Mouse (Mus musculus) stomach, embryonic 16.5 days (tissue): ENCODE results near the gene Smco3. TPM values are rescaled to one million over a fixed set of nuclear protein-coding genes. Genes with fewer than 3 reads are reported as not detected.

ENCODE experiments used
- ATAC-seq: fragments of 200-750 bp; cut with Nextera tagmentation; 2 replicates; pipeline ENCODE4 v1.8.0; 2017; ENCODE audit warnings: moderate number of reproducible peaks, moderate TSS enrichment; ENCODE audit not compliant: insufficient read depth, low FRiP score
- H3K27ac ChIP-seq: fragments of 300-500 bp; sonication (generic); 2 replicates; pipeline ENCODE4 v1.5.1; 2014; ENCODE audit warnings: low read length
- H3K27me3 ChIP-seq: fragments of 300-500 bp; sonication (generic); 2 replicates; pipeline ENCODE4 v1.6.1; 2014; ENCODE audit warnings: low read length, control low read depth, mixed read lengths; ENCODE audit not compliant: control insufficient read depth, insufficient read depth
- H3K36me3 ChIP-seq: fragments of 300-500 bp; sonication (generic); 2 replicates; pipeline ENCODE4 v1.6.1; 2014; ENCODE audit warnings: low read length; ENCODE audit not compliant: control insufficient read depth, insufficient read depth
- H3K4me1 ChIP-seq: fragments of 300-500 bp; sonication (generic); 2 replicates; pipeline ENCODE4 v1.6.1; 2014; ENCODE audit warnings: low read length, control low read depth, mixed read lengths; ENCODE audit not compliant: control insufficient read depth, insufficient read depth
- H3K4me2 ChIP-seq: fragments of 300-500 bp; sonication (generic); 2 replicates; pipeline ENCODE4 v1.6.1; 2014; ENCODE audit warnings: low read depth, low read length, mixed read lengths
- H3K4me3 ChIP-seq: fragments of 300-500 bp; sonication (generic); replicated peaks from 2 replicates; pipeline ENCODE4 v1.5.1; 2014; ENCODE audit warnings: mild to moderate bottlenecking, low read length
- H3K9ac ChIP-seq: fragments of 300-500 bp; sonication (generic); 2 replicates; pipeline ENCODE4 v1.6.1; 2014; ENCODE audit warnings: low read length
- H3K9me3 ChIP-seq: fragments of 300-500 bp; sonication (generic); replicated peaks from 2 replicates; pipeline ENCODE4 v1.6.1; 2016; ENCODE audit warnings: low read length, control low read depth; ENCODE audit not compliant: control insufficient read depth
- WGBS: fragments of 180-500 bp; shearing (Covaris S2); extraction: QIAGEN DNeasy Blood & Tissue Kit; methylation state at CpG from one replicate; pipeline ENCODE4 v1.1.7; 2014; 5-methylcytosine and 5-hydroxymethylcytosine counted together
- polyA plus RNA-seq: library from polyadenylated mRNA; unstranded; fragments of >200 nt; fragmentation: Nextera tagmentation; extraction: Ambion mirVana; gene quantifications from 2 replicates; pipeline ENCODE4 v1.2.1, GENCODE M21; 2015

Gene Smco3
- polyA plus RNA-seq, 1 experiment from 2014 or later, result 2.2 TPM

DNA sequence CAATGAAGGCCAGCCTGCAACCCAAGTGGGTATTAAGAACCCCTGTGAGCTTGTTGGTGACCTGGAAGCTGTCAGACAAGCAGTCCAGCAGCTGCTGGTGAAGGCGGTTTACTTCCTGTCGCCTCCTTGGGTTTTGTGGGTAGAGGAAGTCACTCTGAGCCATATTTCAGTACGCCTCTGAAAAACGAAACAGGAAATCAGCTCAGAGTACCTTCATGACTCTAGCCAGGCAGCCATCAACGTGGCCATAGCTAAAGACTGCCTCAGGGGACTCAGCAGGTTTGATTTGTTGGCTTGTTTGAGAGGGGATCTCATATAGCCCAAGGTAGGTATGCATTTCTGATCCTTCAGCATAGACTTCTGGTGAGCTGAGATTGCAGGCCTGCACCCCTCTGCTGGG is 3.5 kb downstream of the Smco3 start:
- H3K9ac ChIP-seq, result no peak overlapping the region
- no peaks in the 10 kb centered on the region for H3K27me3 ChIP-seq
- H3K36me3 ChIP-seq, result no peaks in the 10 kb centered on the region
- H3K4me3 ChIP-seq, result no peak overlapping the region
- no peak for ATAC-seq
- H3K9me3 ChIP-seq, result no peaks in the 10 kb centered on the region
- H3K4me2 ChIP-seq, result no peak overlapping the region
- WGBS, result 68% methylated on average over 5 of the region's 5 CpGs
- no peak overlapping the region for H3K27ac ChIP-seq
- H3K4me1 ChIP-seq, result 0 out of 2 replicates have a peak, but pooled peaks cover 3% of the 10 kb centered on the region

DNA sequence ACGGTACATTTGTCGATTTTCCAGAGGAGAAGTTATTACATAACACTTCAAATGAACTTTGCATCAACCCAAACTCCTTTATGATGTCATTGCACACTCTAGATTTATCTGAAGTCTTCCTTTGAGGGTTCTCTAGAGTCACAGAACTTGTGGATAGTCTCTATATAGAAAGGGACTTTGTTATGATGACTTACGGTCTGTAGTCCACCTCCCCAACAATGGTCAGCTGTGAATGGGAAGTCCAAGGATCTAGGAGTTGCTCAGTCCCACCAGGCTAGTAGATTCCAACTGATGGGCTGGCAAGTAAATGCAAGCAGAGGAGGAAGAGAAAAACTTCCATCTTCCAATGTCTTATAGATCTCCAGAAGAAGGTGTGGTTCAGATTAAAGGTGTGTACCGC is 6.6 kb downstream of the Smco3 start:
- 32% methylated on average over 4 of the region's 4 CpGs for WGBS
- Histone ChIP-seq H3K4me3 (peak overlapping the region; percentile 58), H3K9ac (peak overlapping the region; percentile 72), H3K27me3 (no peaks in the 10 kb centered on the region), H3K4me1 (0 out of 2 replicates have a peak, but pooled peaks cover 3% of the 10 kb centered on the region), H3K36me3 (peaks cover 4% of the 10 kb centered on the region; the same call in 1 of the 2 replicates), H3K27ac (peak overlapping the region; percentile 83), H3K9me3 (no peaks in the 10 kb centered on the region), H3K4me2 (peak overlapping the region; percentile 67)
- no peak for ATAC-seq

DNA sequence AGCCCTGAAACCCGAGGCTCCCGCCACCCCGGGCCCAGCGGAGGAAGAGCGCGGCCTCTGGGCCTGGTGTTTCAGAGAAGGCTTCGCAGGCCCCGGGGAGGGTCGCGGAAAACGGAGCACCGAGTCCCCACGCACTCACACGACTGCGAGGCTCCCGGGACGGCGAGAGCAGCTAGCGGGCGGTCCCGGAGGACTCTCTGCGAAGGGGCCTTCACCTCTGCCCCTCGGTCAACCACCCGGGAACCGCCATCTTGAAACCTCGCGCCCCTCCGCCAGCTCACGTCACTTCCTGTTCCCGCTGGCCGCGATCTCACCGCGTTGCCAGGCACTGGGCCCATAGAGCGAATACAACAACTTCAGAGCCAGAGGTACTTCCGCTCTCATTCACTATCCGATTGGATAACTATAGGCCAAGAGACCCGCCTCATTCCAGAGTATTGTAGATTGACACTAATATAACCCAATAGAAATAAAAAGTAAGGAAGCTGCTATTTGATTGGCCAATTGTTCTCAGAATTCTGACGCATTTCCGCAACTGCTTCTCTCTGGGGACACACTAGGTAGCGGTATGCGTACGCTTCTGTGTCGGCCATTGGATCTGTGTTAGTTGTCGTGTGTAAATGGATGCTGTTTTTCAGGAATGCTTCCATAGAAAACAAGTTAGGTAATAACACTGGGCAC is 7.2 kb downstream of the Smco3 start, which contains the start of gene Wbp11:
Gene Wbp11, minus strand, starts transcription at position 353 of the 681 bp plus-strand sequence.
- Histone ChIP-seq H3K27ac (peak within 1 kb of the TSS; percentile 83), H3K4me1 (0 out of 2 replicates have a peak, but pooled peaks cover 3% of the 10 kb centered on the region), H3K9me3 (no peaks in the 10 kb centered on the region), H3K9ac (peak within 1 kb of the TSS; percentile 99), H3K4me2 (peak within 1 kb of the TSS; percentile 95), H3K36me3 (peaks cover 6% of the 10 kb centered on the region; the same call in 1 of the 2 replicates), H3K27me3 (no peaks in the 10 kb centered on the region), H3K4me3 (peak within 1 kb of the TSS; percentile 100)
- ATAC-seq, result peak; percentile 100
- under 1% methylated on average over 45 of the region's 45 CpGs for WGBS

DNA sequence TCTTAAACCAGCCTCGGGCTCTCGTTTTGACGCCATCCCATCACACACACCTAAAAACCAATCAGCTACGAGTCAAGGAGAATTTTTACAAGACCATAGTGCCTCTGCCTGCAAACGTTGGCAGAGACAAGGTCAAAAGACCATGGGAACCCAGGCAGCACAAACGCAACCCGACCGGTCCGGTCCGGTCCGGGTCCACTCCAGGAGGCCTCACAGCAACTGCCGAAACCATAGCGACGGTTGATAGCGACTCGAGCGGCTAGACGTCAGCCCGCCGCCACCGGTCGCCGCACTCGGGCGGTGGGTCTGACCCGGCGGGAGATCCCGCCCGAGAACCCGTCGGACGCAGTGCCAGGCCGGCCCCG is 7.8 kb downstream of the Smco3 start, which contains the start of gene BC049715:
Gene BC049715, plus strand, starts transcription at position 111 of the 365 bp plus-strand sequence.
- under 1% methylated on average over 34 of the region's 34 CpGs for WGBS
- Histone ChIP-seq H3K27me3 (no peaks in the 10 kb centered on the region), H3K27ac (peak within 1 kb of the TSS; percentile 83), H3K36me3 (peaks cover 8% of the 10 kb centered on the region; the same call in 1 of the 2 replicates), H3K4me1 (0 out of 2 replicates have a peak, but pooled peaks cover 3% of the 10 kb centered on the region), H3K9me3 (no peaks in the 10 kb centered on the region), H3K4me3 (peak within 1 kb of the TSS; percentile 100), H3K9ac (peak within 1 kb of the TSS; percentile 99), H3K4me2 (peak within 1 kb of the TSS; percentile 95)
- no peak for ATAC-seq

DNA sequence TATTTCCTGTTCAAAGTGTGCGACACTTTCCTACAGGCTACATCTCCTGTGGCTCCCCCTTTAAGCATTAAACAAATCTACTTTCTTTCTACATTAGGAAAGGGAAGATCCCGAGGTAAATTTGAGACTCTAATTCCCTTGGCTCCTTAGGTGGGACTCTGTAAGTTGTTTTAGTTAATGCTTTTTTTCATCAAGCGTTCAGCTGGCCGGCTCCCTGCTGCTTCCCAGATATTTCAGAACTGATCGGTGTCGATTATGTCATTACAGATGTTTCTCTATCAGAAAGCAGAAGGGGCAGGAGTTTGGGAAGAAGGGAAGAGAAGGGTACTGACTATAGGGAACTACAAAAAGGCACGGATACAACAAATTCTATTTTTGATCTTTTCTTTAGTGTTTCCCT is 8.1 kb downstream of the Smco3 start:
- Histone ChIP-seq H3K36me3 (peaks cover 8% of the 10 kb centered on the region; the same call in 1 of the 2 replicates), H3K9ac (peak overlapping the region; percentile 99), H3K9me3 (no peaks in the 10 kb centered on the region), H3K4me1 (0 out of 2 replicates have a peak, but pooled peaks cover 3% of the 10 kb centered on the region), H3K4me2 (peak overlapping the region; percentile 95), H3K27me3 (no peaks in the 10 kb centered on the region), H3K27ac (peak overlapping the region; percentile 82; the same call in 1 of the 2 replicates), H3K4me3 (peak overlapping the region; percentile 100)
- WGBS, result 13% methylated on average over 7 of the region's 7 CpGs
- no peak for ATAC-seq

DNA sequence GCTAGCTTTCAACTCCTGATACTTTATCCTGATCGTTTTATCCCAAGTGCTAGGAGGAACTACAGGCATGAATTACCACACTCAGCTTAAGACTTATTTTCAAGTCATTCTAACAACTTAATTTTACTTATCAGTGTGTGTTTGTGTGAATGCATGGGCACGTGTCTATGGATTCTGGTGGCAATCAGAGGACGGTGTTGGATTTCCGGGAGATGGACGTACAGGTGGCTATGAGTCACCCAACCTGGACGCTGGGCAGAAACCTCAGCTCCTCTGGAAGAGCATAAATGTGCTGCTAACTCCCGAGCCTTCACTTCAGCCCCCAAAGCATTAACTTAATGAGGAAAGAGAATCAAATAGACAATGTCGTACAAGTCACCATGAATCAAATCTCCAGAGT is 10.3 kb downstream of the Smco3 start:
- Histone ChIP-seq H3K27me3 (no peaks in the 10 kb centered on the region), H3K4me3 (no peak overlapping the region), H3K9me3 (no peaks in the 10 kb centered on the region), H3K36me3 (peaks cover 27% of the 10 kb centered on the region), H3K27ac (no peak overlapping the region), H3K4me1 (0 out of 2 replicates have a peak, but pooled peaks cover 3% of the 10 kb centered on the region), H3K9ac (no peak overlapping the region), H3K4me2 (no peak overlapping the region)
- ATAC-seq, result no peak
- WGBS, result 91% methylated on average over 8 of the region's 8 CpGs

DNA sequence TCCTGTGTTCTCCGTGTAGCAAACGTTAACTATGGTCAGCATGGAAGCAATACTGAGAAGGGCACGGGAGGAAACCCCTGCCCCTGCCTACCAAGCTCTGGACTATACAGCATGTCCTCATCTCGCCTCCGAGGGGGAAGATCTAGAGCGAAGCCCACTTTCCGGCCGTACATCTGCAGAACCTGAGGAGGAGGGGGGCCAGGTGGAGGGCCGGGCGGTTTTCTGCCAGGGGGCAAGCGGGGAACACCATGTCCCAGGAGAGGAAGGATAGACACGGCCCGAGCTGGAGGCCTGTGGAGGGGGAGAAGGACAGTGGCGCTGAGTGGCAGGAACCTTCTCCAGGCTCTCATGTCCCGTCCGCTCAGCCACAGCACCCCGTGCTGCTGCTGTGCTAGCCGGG is 14.2 kb downstream of the Smco3 start:
- 96% methylated on average over 18 of the region's 18 CpGs for WGBS
- Histone ChIP-seq H3K27me3 (no peaks in the 10 kb centered on the region), H3K36me3 (peaks cover 46% of the 10 kb centered on the region), H3K4me3 (no peak overlapping the region), H3K4me1 (no peaks in the 10 kb centered on the region), H3K9ac (no peak overlapping the region), H3K9me3 (no peaks in the 10 kb centered on the region), H3K4me2 (no peak overlapping the region), H3K27ac (no peak overlapping the region)
- ATAC-seq, result no peak

DNA sequence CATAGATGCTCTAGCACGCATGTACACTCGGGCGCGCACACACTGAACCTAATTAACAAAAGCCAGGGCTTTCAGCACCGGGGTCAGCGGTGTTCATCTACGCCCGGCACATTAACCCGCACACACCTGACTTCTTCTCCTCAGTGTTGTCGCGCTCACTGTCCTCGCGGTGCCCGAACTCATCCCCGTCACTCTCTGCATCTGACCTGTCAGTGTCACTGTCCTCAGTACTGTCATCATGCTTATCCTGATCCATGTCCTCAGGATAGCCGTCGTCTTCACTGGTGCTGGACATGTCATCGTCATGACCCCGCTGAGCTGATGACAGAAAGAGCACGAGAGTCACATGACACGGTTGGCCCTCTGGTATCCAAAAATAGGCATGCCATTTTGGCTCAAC is 14.9 kb downstream of the Smco3 start:
- H3K27me3 ChIP-seq, result no peaks in the 10 kb centered on the region
- H3K4me2 ChIP-seq, result no peak overlapping the region
- H3K4me3 ChIP-seq, result no peak overlapping the region
- WGBS, result 96% methylated on average over 21 of the region's 21 CpGs
- ATAC-seq, result no peak
- H3K4me1 ChIP-seq, result no peaks in the 10 kb centered on the region
- H3K9me3 ChIP-seq, result no peaks in the 10 kb centered on the region
- H3K9ac ChIP-seq, result no peak overlapping the region
- no peak overlapping the region for H3K27ac ChIP-seq
- H3K36me3 ChIP-seq, result peaks cover 52% of the 10 kb centered on the region

DNA sequence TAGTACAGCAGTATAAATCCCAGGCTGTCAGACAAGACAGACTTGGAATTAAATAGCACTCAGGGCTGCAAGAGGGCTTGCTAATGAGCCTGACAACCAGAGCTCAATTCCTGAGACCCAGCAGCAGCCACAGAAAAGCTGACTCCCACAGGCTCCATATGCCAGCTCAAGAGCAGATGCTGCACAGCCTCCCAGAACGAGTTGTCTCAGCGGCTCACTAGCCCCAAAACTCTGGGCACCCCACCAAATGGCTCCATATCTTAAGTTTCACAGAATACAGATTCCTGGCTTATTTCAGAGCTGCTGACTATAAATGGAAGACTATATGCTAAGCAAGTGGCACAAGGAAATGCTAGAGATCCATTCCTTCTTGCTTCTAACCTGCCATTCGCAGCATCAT is 17.7 kb downstream of the Smco3 start:
- peaks cover 52% of the 10 kb centered on the region for H3K36me3 ChIP-seq
- no peak overlapping the region for H3K4me2 ChIP-seq
- no peak overlapping the region for H3K9ac ChIP-seq
- no peak overlapping the region for H3K27ac ChIP-seq
- no peaks in the 10 kb centered on the region for H3K27me3 ChIP-seq
- no peaks in the 10 kb centered on the region for H3K9me3 ChIP-seq
- ATAC-seq, result no peak
- WGBS, result 94% methylated on average over 3 of the region's 3 CpGs
- 0 out of 2 replicates have a peak, but pooled peaks cover 3% of the 10 kb centered on the region for H3K4me1 ChIP-seq
- H3K4me3 ChIP-seq, result no peak overlapping the region
